Mouse (Mus musculus) bone marrow, adult 2 months (tissue): Measurements from ENCODE around the gene Mlxipl. TPM values are rescaled to one million over a fixed set of nuclear protein-coding genes. Genes with fewer than 3 reads are reported as not detected.
"Not testable (repeated sequence)": the region's sequence is repeated elsewhere in the genome, so short reads cannot be mapped to it uniquely, and the experiment has no call there.

ENCODE experiments used
- H3K27ac ChIP-seq: fragments of 200-500 bp; 2 replicates; pipeline ENCODE4 v1.5.1; 2012; ENCODE audit warnings: low read depth, mild to moderate bottlenecking, control low read depth, inconsistent platforms, low read length; ENCODE audit not compliant: control insufficient read depth, poor library complexity, insufficient read depth
- H3K4me1 ChIP-seq: fragments of 200-500 bp; 2 replicates; pipeline ENCODE4 v1.6.1; 2011; ENCODE audit warnings: low read length; ENCODE audit not compliant: control insufficient read depth, insufficient read depth
- H3K4me3 ChIP-seq: fragments of 200-500 bp; replicated peaks from 2 replicates; pipeline ENCODE3; 2011; ENCODE audit warnings: mild to moderate bottlenecking, low read depth, low read length, control low read depth; ENCODE audit not compliant: control insufficient read depth
- CTCF ChIP-seq: fragments of 200-500 bp; IDR thresholded peaks from 2 replicates; pipeline ENCODE4 v1.5.1; 2011; ENCODE audit warnings: low read length, control low read depth; ENCODE audit not compliant: control insufficient read depth, insufficient read depth
- POLR2A ChIP-seq: fragments of 200-500 bp; IDR thresholded peaks from 2 replicates; pipeline ENCODE4 v1.6.1; 2011; ENCODE audit warnings: low read depth, mild to moderate bottlenecking, control low read depth, low read length, borderline replicate concordance; ENCODE audit not compliant: control insufficient read depth
- WGBS: fragments of 180-500 bp; shearing (Covaris S2); methylation state at CpG from one replicate; pipeline ENCODE4 v1.1.7; 2018; 5-methylcytosine and 5-hydroxymethylcytosine counted together
- polyA plus RNA-seq: library from polyadenylated mRNA; stranded (reverse); fragments of >200 nt; gene quantifications from 2 replicates; pipeline ENCODE4 v1.2.4, GENCODE M21; 2011; ENCODE audit warnings: low replicate concordance; ENCODE audit not compliant: missing spikeins, insufficient read depth, insufficient read length

Gene Mlxipl
- polyA plus RNA-seq = 4.1 and 4.6 TPM in 2 replicates

GRCm38 (mm10) chr5:135089653-135090052 lies at the start of gene Mlxipl:
TSS of gene Mlxipl (plus strand) at chr5:135089890.
- TF ChIP-seq POLR2A (no peak), CTCF (no peak)
- H3K4me1 ChIP-seq = no peaks in the 10 kb centered on the region
- no peak within 1 kb of the TSS for H3K27ac ChIP-seq
- no peak within 1 kb of the TSS for H3K4me3 ChIP-seq
- 6% methylated on average over 39 of the region's 39 CpGs for WGBS

- TF ChIP-seq POLR2A = no peak
- no peak for TF ChIP-seq CTCF
- no peak overlapping the region for H3K27ac ChIP-seq
- H3K4me3 ChIP-seq = no peak overlapping the region
- 21% methylated on average over 6 of the region's 6 CpGs for WGBS
- no peaks in the 10 kb centered on the region for H3K4me1 ChIP-seq
Observed at GRCm38 (mm10) chr5:135040059-135040458, 49.6 kb upstream of the Mlxipl start.

- 84% methylated on average over 11 of the region's 11 CpGs for WGBS
- TF ChIP-seq POLR2A (no peak), CTCF (no peak)
- H3K27ac ChIP-seq = no peak overlapping the region
- no peak overlapping the region for H3K4me3 ChIP-seq
- no peaks in the 10 kb centered on the region for H3K4me1 ChIP-seq
Observed at GRCm38 (mm10) chr5:135040777-135041176, 48.9 kb upstream of the Mlxipl start.

- H3K4me3 ChIP-seq = no peak overlapping the region
- WGBS = 83% methylated on average over 21 of the region's 21 CpGs
- H3K4me1 ChIP-seq = no peaks in the 10 kb centered on the region
- TF ChIP-seq POLR2A = no peak
- no peak for TF ChIP-seq CTCF
- H3K27ac ChIP-seq = no peak overlapping the region
Observed at GRCm38 (mm10) chr5:135042105-135042788, 47.4 kb upstream of the Mlxipl start.

- no peak overlapping the region for H3K4me3 ChIP-seq
- TF ChIP-seq POLR2A (no peak), CTCF (no peak)
- 84% methylated on average over 3 of the region's 3 CpGs for WGBS
Observed at GRCm38 (mm10) chr5:135044575-135044974, 45.1 kb upstream of the Mlxipl start.

GRCm38 (mm10) chr5:135048539-135048938 lies 41.2 kb upstream of the Mlxipl start:
- TF ChIP-seq CTCF = no peak
- no peak for TF ChIP-seq POLR2A
- H3K4me1 ChIP-seq = no peaks in the 10 kb centered on the region
- WGBS = 83% methylated on average over 5 of the region's 5 CpGs
- H3K27ac ChIP-seq = no peak overlapping the region
- no peak overlapping the region for H3K4me3 ChIP-seq

More at GRCm38 (mm10) chr5:135044575-135044974, 45.1 kb upstream of the Mlxipl start:
- H3K27ac ChIP-seq = no peak overlapping the region
- no peaks in the 10 kb centered on the region for H3K4me1 ChIP-seq

GRCm38 (mm10) chr5:135049268-135049667 lies 40.4 kb upstream of the Mlxipl start:
- H3K4me3 ChIP-seq, H3K27ac ChIP-seq, H3K4me1 ChIP-seq: not testable (repeated sequence)
- 79% methylated on average over 6 of the region's 6 CpGs for WGBS

- Histone ChIP-seq H3K27ac (no peak overlapping the region), H3K4me1 (no peaks in the 10 kb centered on the region), H3K4me3 (no peak overlapping the region)
- TF ChIP-seq POLR2A (no peak), CTCF (no peak)
- WGBS = 90% methylated on average over 12 of the region's 12 CpGs
Observed at GRCm38 (mm10) chr5:135053356-135053755, 36.3 kb upstream of the Mlxipl start.

GRCm38 (mm10) chr5:135063629-135064381 lies 25.9 kb upstream of the Mlxipl start, which contains the start of gene Dnajc30:
TSS of gene Dnajc30 (plus strand) at chr5:135064202.
- peak within 1 kb of the TSS; percentile 75 for H3K27ac ChIP-seq
- TF ChIP-seq POLR2A = peak; percentile 86; the same call in 1 of the 2 replicates
- TF ChIP-seq CTCF = no peak
- peak within 1 kb of the TSS; percentile 96 for H3K4me3 ChIP-seq
- no peaks in the 10 kb centered on the region; the same call in 1 of the 2 replicates for H3K4me1 ChIP-seq
- WGBS = under 1% methylated on average over 52 of the region's 52 CpGs
